Mouse (Mus musculus): Measurements from ENCODE around the gene Oas1h. TPM values are rescaled to one million over a fixed set of nuclear protein-coding genes. Genes with fewer than 3 reads are reported as not detected.
"Not testable (repeated sequence)": the region's sequence is repeated elsewhere in the genome, so short reads cannot be mapped to it uniquely, and the experiment has no call there.

Oas1h gene
- total RNA-seq, 2 experiments from 2014 or later: not detected

DNA sequence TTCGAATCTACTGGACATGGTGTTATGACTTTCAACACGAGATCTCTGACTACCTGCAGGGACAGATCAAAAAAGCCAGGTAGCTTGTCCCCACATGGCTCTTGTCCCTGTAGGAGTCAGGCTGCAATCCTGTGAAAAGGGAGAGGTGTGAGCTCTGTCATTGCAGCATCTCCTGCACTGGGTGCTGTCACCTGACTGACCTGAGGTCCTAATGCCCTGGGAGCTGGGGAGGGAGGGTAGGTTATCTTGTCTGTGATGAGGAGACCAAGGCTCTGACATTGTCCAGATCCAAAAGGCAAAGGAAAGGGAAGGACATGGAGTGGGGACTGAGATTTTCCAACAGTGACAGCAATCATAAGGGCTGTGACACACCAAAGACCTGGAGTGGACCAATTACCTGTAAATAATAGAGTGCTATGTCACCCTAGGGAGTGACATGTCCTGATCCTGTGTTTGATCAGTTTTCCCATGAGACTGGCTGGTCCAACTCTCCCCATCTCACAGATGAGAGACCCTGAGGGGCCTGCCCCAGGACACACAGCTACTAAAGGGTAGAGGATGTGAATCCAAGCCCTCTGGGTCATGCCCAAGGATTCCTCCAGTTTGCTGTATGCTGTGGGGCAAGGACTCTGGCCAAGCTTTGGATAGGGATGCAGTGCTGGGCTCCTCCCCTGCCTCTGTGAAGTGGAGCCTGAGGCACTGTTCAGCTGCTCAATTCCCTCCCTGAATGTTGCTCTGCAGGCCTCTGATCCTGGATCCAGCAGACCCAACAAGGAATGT, 58.1 kb downstream of the Oas1h start:
- not testable (repeated sequence) for ATAC-seq (ENCODE audit: poor library complexity, severe bottlenecking)

DNA sequence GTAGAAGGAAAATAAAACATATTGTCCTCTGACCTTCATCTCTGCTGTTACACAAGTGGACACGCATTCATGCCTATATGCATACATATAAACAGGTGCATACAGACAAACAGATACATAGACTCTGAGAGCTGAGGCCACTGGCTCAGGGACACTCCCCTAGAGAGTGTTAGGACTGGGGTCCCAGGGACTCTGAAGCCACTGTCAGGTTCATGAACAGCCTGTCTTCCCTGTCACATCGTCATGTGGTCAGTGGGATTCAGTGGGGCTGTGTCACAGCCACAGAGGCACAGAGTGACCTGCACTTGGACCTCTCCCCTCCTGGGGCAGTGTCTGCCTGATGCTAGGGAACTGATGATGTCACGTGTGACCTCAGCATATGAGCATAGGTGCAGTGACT, 59.1 kb downstream of the Oas1h start:
- ATAC-seq (ENCODE audit: poor library complexity, severe bottlenecking): no peak

Other genes with a start within 250 kb of the Oas1h start
- 1.5 and 3.0 TPM in 2 replicates for gene Rita1, start 248.8 kb upstream of the Oas1h start, total RNA-seq (2015)
- gene Rita1, start 248.8 kb upstream of the Oas1h start, total RNA-seq (2017): 2.2 and 3.2 TPM in 2 replicates
- gene Ddx54, start 248.7 kb upstream of the Oas1h start, total RNA-seq (2015): 7.7 and 7.9 TPM in 2 replicates
- 21.3 and 22.6 TPM in 2 replicates for gene Ddx54, start 248.7 kb upstream of the Oas1h start, total RNA-seq (2017)
- gene Cfap73, start 227.2 kb upstream of the Oas1h start, total RNA-seq (2015): not detected in 2 replicates
- gene Cfap73, start 227.2 kb upstream of the Oas1h start, total RNA-seq (2017): not detected in 2 replicates
- 0.05 TPM in 1 of 2 replicates, not detected in the other for gene Rasal1, start 212.6 kb upstream of the Oas1h start, total RNA-seq (2015)
- gene Rasal1, start 212.6 kb upstream of the Oas1h start, total RNA-seq (2017): not detected in 2 replicates
- gene Dtx1, start 149.5 kb upstream of the Oas1h start, total RNA-seq (2015): 0.30 and 0.40 TPM in 2 replicates
- gene Dtx1, start 149.5 kb upstream of the Oas1h start, total RNA-seq (2017): not detected in 2 replicates
- gene Oas2, start 111.6 kb upstream of the Oas1h start, total RNA-seq (2015): 13.0 and 13.2 TPM in 2 replicates
- 3.9 and 7.5 TPM in 2 replicates for gene Oas2, start 111.6 kb upstream of the Oas1h start, total RNA-seq (2017)
- 20.8 and 22.8 TPM in 2 replicates for gene Oas3, start 83.8 kb upstream of the Oas1h start, total RNA-seq (2015)
- gene Oas3, start 83.8 kb upstream of the Oas1h start, total RNA-seq (2017): 11.1 and 11.7 TPM in 2 replicates
- gene Oas1e, start 65.9 kb upstream of the Oas1h start, total RNA-seq (2015): 0.39 TPM in 1 of 2 replicates, not detected in the other
- gene Oas1e, start 65.9 kb upstream of the Oas1h start, total RNA-seq (2017): not detected in 2 replicates
- 2.2 and 2.8 TPM in 2 replicates for gene Oas1c, start 48.9 kb upstream of the Oas1h start, total RNA-seq (2015)
- 0.44 and 1.1 TPM in 2 replicates for gene Oas1c, start 48.9 kb upstream of the Oas1h start, total RNA-seq (2017)
- not detected in 2 replicates for gene Oas1f, start 14.1 kb upstream of the Oas1h start, total RNA-seq (2015)
- gene Oas1f, start 14.1 kb upstream of the Oas1h start, total RNA-seq (2017): not detected in 2 replicates
- 1.9 and 3.1 TPM in 2 replicates for gene Oas1g, start 26.2 kb downstream of the Oas1h start, total RNA-seq (2015)
- gene Oas1g, start 26.2 kb downstream of the Oas1h start, total RNA-seq (2017): 1.9 and 2.8 TPM in 2 replicates
- gene Oas1a, start 46.1 kb downstream of the Oas1h start, total RNA-seq (2015): 24.4 and 25.5 TPM in 2 replicates
- 24.2 and 29.8 TPM in 2 replicates for gene Oas1a, start 46.1 kb downstream of the Oas1h start, total RNA-seq (2017)
- not detected in 2 replicates for gene Oas1d, start 53.1 kb downstream of the Oas1h start, total RNA-seq (2015)
- gene Oas1d, start 53.1 kb downstream of the Oas1h start, total RNA-seq (2017): not detected in 2 replicates
- 0.18 TPM in 1 of 2 replicates, not detected in the other for gene Rph3a, start 148.7 kb downstream of the Oas1h start, total RNA-seq (2015)
- gene Rph3a, start 148.7 kb downstream of the Oas1h start, total RNA-seq (2017): not detected in 2 replicates